Mouse (Mus musculus) bone marrow macrophage, adult 2 months (primary cell): Measurements from ENCODE around the gene Rep15.

Experiments
- CTCF ChIP-seq: IDR thresholded peaks from 2 replicates; pipeline ENCODE4 v1.5.1; 2012; ENCODE audit warnings: low read depth, mild to moderate bottlenecking, low read length, moderate library complexity
- POLR2A ChIP-seq: IDR thresholded peaks from 2 replicates; pipeline ENCODE4 v1.6.1; 2012; ENCODE audit warnings: mild to moderate bottlenecking, low read depth, low read length, borderline replicate concordance

DNA sequence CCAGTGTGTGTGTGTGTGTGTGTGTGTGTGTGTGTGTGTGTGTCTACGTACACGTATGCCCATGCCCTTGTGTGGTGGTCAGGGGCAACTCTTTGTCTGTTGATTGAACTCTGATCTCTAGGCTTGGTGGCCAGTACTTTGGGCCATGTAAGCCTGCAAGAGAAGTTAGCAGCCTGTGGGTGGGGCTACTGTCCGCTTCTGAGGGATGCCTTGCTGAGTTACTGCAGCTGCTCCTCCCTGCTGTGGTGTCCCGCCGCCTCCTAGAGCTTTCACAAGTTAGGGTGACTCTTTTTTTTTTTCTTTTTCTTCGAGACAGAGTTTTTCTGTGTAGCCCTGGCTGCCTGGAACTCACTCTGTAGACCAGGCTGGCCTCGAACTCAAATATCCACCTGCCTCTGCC, 26.9 kb downstream of the Rep15 start:
- TF ChIP-seq CTCF (no peak), POLR2A (no peak)
